12 mouse cellular contexts compared by ENCODE assay signal in genomic region chr13:59947461-59947860, GRCm38 (mm10).
"Had no signal": no experiment of that assay in that cellular context is flagged by ENCODE, and none has a peak within 500 bp of the region (broad histone marks: within the 10 kb centered on the region; RNA-seq: fewer than 3 reads in every experiment).

No protein-coding gene starts in this region.

- DNase-seq: kidney, adult 18-20 months; kidney, postnatal 14 days; lung, embryonic 14.5 days; lung, postnatal 10 days; lung, postnatal 4 days; right cerebral cortex, postnatal 14 days; thymus, postnatal 4 days had no signal

- H3K4me3 ChIP-seq: liver, embryonic 12.5 days; midbrain, embryonic 10.5 days; neural tube, embryonic 13.5 days; stomach, embryonic 15.5 days had no signal

- ATAC-seq: liver, embryonic 12.5 days; midbrain, embryonic 16.5 days had no signal

- H3K9ac ChIP-seq: liver, embryonic 12.5 days; lung, embryonic 14.5 days; neural tube, embryonic 13.5 days; stomach, embryonic 15.5 days had no signal

- H3K27me3 ChIP-seq: neural tube, embryonic 13.5 days had no signal

- H3K4me2 ChIP-seq: liver, embryonic 12.5 days; lung, embryonic 14.5 days; neural tube, embryonic 13.5 days; stomach, embryonic 15.5 days had no signal

- H3K9me3 ChIP-seq: liver, embryonic 12.5 days; midbrain, embryonic 10.5 days; neural tube, embryonic 13.5 days; stomach, embryonic 15.5 days had no signal

- H3K27ac ChIP-seq: liver, embryonic 12.5 days; midbrain, embryonic 10.5 days; neural tube, embryonic 13.5 days; stomach, embryonic 15.5 days had no signal

- H3K4me1 ChIP-seq: liver, embryonic 12.5 days had no signal

- H3K36me3 ChIP-seq: liver, embryonic 12.5 days; midbrain, embryonic 10.5 days; neural tube, embryonic 13.5 days; stomach, embryonic 15.5 days had no signal
